Mouse (Mus musculus): ENCODE results near the gene Arhgap35. TPM values are rescaled to one million over a fixed set of nuclear protein-coding genes. Genes with fewer than 3 reads are reported as not detected.
A peak's percentile ranks its signal among the peaks of the same experiment; 100 is the strongest.

The Arhgap35 gene
- polyA plus RNA-seq, 1 experiment from 2014 or later, result 40.0 TPM

GRCm38 (mm10) chr7:16455016-16455415 is 159.8 kb downstream of the Arhgap35 start:
- WGBS, result 97% methylated on average over 14 of the region's 14 CpGs
- no peak overlapping the region for H3K4me2 ChIP-seq (replicated peaks)
- no peak overlapping the region for H3K27ac ChIP-seq
- H3K27me3 ChIP-seq, result peaks cover 5% of the 10 kb centered on the region; the same call in 1 of the 2 replicates
- peaks cover 9% of the 10 kb centered on the region for H3K4me1 ChIP-seq
- H3K9me3 ChIP-seq (replicated peaks), result peaks cover 7% of the 10 kb centered on the region; the same call in 1 of the 2 replicates
- H3K9ac ChIP-seq, result no peak overlapping the region
- peaks cover 8% of the 10 kb centered on the region; the same call in 1 of the 2 replicates for H3K36me3 ChIP-seq
- no peak for ATAC-seq (ENCODE audit: low FRiP score)
- H3K4me3 ChIP-seq, result no peak overlapping the region

- peaks cover 9% of the 10 kb centered on the region for H3K4me1 ChIP-seq
- H3K9me3 ChIP-seq (replicated peaks), result no peaks in the 10 kb centered on the region
- H3K4me2 ChIP-seq (replicated peaks), result peak overlapping the region; percentile 70
- peaks cover 8% of the 10 kb centered on the region; the same call in 1 of the 2 replicates for H3K36me3 ChIP-seq
- under 1% methylated on average over 23 of the region's 23 CpGs for WGBS
- H3K27me3 ChIP-seq, result peaks cover 5% of the 10 kb centered on the region; the same call in 1 of the 2 replicates
- peak overlapping the region; percentile 24; the same call in 1 of the 2 replicates for H3K27ac ChIP-seq
- H3K9ac ChIP-seq, result peak overlapping the region; percentile 62
- H3K4me3 ChIP-seq, result peak overlapping the region; percentile 83
- peak; percentile 75 for ATAC-seq (ENCODE audit: low FRiP score)
Measured at GRCm38 (mm10) chr7:16453118-16453711, 161.6 kb downstream of the Arhgap35 start.

GRCm38 (mm10) chr7:16452587-16453073 is 162.2 kb downstream of the Arhgap35 start, which contains the start of gene Tmem160:
Tmem160 (plus strand) TSS chr7:16452779.
- Histone ChIP-seq H3K9ac (peak within 1 kb of the TSS; percentile 62), H3K27me3 (peaks cover 5% of the 10 kb centered on the region; the same call in 1 of the 2 replicates), H3K9me3 (replicated peaks) (no peaks in the 10 kb centered on the region), H3K4me1 (peaks cover 9% of the 10 kb centered on the region), H3K4me3 (peak within 1 kb of the TSS; percentile 83), H3K36me3 (peaks cover 8% of the 10 kb centered on the region; the same call in 1 of the 2 replicates), H3K4me2 (replicated peaks) (peak within 1 kb of the TSS; percentile 70), H3K27ac (peak within 1 kb of the TSS; percentile 24; the same call in 1 of the 2 replicates)
- under 1% methylated on average over 30 of the region's 30 CpGs for whole genome bisulfite sequencing
- peak; percentile 98 for ATAC-seq (ENCODE audit: low FRiP score)

GRCm38 (mm10) chr7:16451656-16452055 is 163.1 kb downstream of the Arhgap35 start:
- Histone ChIP-seq H3K9ac (no peak overlapping the region), H3K27me3 (peaks cover 5% of the 10 kb centered on the region; the same call in 1 of the 2 replicates), H3K27ac (no peak overlapping the region), H3K9me3 (replicated peaks) (no peaks in the 10 kb centered on the region), H3K4me1 (peaks cover 9% of the 10 kb centered on the region), H3K4me2 (replicated peaks) (no peak overlapping the region), H3K4me3 (no peak overlapping the region), H3K36me3 (peaks cover 8% of the 10 kb centered on the region; the same call in 1 of the 2 replicates)
- WGBS, result 85% methylated on average over 6 of the region's 6 CpGs
- ATAC-seq (ENCODE audit: low FRiP score), result no peak

Other genes with a start within 250 kb of the Arhgap35 start
- gene Sae1, start 227.2 kb downstream of the Arhgap35 start, polyA plus RNA-seq (2016; fragmentation: Nextera tagmentation; extraction: Ambion mirVana), result 307 and 311 TPM in 2 replicates
- gene Zc3h4, start 214.1 kb downstream of the Arhgap35 start, polyA plus RNA-seq (2016; fragmentation: Nextera tagmentation; extraction: Ambion mirVana), result 26.4 and 30.0 TPM in 2 replicates
- gene Tmem160, start 162.2 kb downstream of the Arhgap35 start, polyA plus RNA-seq (2016; fragmentation: Nextera tagmentation; extraction: Ambion mirVana), result 52.6 and 55.9 TPM in 2 replicates
- 1.2 and 1.7 TPM in 2 replicates for gene Npas1, start 137.3 kb downstream of the Arhgap35 start, polyA plus RNA-seq (2016; fragmentation: Nextera tagmentation; extraction: Ambion mirVana)
- not detected in 2 replicates for gene Ceacam15, start 60.7 kb upstream of the Arhgap35 start, polyA plus RNA-seq (2016; fragmentation: Nextera tagmentation; extraction: Ambion mirVana)
- not detected in 2 replicates for gene Ceacam9, start 106.9 kb upstream of the Arhgap35 start, polyA plus RNA-seq (2016; fragmentation: Nextera tagmentation; extraction: Ambion mirVana)
- gene Ap2s1, start 123.4 kb upstream of the Arhgap35 start, polyA plus RNA-seq (2016; fragmentation: Nextera tagmentation; extraction: Ambion mirVana), result 262 and 292 TPM in 2 replicates
- 20.2 and 20.5 TPM in 2 replicates for gene Slc1a5, start 166.3 kb upstream of the Arhgap35 start, polyA plus RNA-seq (2016; fragmentation: Nextera tagmentation; extraction: Ambion mirVana)
- gene Strn4, start 200.9 kb upstream of the Arhgap35 start, polyA plus RNA-seq (2016; fragmentation: Nextera tagmentation; extraction: Ambion mirVana), result 180 and 183 TPM in 2 replicates
- gene Fkrp, start 201.7 kb upstream of the Arhgap35 start, polyA plus RNA-seq (2016; fragmentation: Nextera tagmentation; extraction: Ambion mirVana), result 38.7 and 39.1 TPM in 2 replicates
- gene Prkd2, start 227.9 kb upstream of the Arhgap35 start, polyA plus RNA-seq (2016; fragmentation: Nextera tagmentation; extraction: Ambion mirVana), result 8.8 and 9.3 TPM in 2 replicates